Mouse (Mus musculus) brain, embryonic 14.5 days (tissue): ENCODE data around the gene Gstcd.

ENCODE experiments used
- CTCF ChIP-seq: fragments of 200-500 bp; IDR thresholded peaks from 2 replicates; pipeline ENCODE4 v1.5.1; 2012; ENCODE audit warnings: inconsistent platforms, mild to moderate bottlenecking, moderate library complexity, borderline replicate concordance; ENCODE audit not compliant: insufficient read depth, insufficient read length; ENCODE audit errors: extremely low read depth
- POLR2A ChIP-seq: fragments of 200-500 bp; IDR thresholded peaks from 2 replicates; pipeline ENCODE4 v1.6.1; 2012; ENCODE audit warnings: mild to moderate bottlenecking, inconsistent platforms, borderline replicate concordance; ENCODE audit not compliant: poor library complexity, insufficient read depth, insufficient read length, severe bottlenecking; ENCODE audit errors: extremely low read depth

DNA sequence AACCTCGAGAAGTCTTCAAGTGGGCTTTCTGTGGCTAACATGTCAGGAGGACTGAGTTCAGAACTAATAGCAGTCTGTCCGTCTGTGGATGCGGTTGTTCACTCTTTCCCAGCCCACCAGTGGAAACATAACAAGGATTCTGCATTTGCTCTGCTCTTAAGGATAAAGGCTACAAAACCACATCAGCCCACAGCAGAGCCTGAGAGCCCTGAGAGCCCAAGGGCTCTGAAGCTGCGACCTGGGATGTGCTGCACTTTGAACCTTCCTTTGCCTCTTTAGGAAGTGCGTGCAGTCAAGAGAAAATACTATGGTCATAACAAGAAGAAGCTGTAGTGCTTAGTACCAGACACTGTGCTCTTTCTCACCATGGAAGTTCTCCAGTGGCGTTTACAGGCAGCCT lies 149.1 kb downstream of the Gstcd start:
- TF ChIP-seq POLR2A = no peak
- TF ChIP-seq CTCF = no peak
